Comparison of ENCODE assay signal across 8 mouse cellular contexts in genomic region chr16:52452477-52452831, GRCm38 (mm10). TPM values are rescaled to one million over a fixed set of nuclear protein-coding genes. Genes with fewer than 3 reads are reported as not detected.
DNase-seq lines count a peak whose midpoint lies in the region; ATAC-seq and TF ChIP-seq lines count a peak whose summit lies in the region.

No protein-coding gene starts in this region.

- H3K36me3 ChIP-seq in heart, embryonic 10.5 days, result no peaks in the 10 kb centered on the region
- H3K36me3 ChIP-seq in intestine, postnatal 0 days (ENCODE audit: control insufficient read depth, insufficient read depth), result no peaks in the 10 kb centered on the region
- H3K36me3 ChIP-seq in midbrain, embryonic 16.5 days (ENCODE audit: control insufficient read depth, insufficient read depth, low read length), result no peaks in the 10 kb centered on the region

- DNase-seq in heart, embryonic 10.5 days (ENCODE audit: low spot score), result no peak
- DNase-seq in heart, postnatal 25 days (ENCODE audit: low spot score), result no peak
- DNase-seq in urinary bladder, postnatal 25 days (ENCODE audit: low spot score), result peak; percentile 12
- no peak for DNase-seq in urinary bladder, postnatal 36 days (ENCODE audit: low spot score in 2 of 2)
- no peak for DNase-seq in spleen, adult 12 weeks (ENCODE audit: low spot score)
- DNase-seq in yolk sac, embryonic 10.5 days (ENCODE audit: low spot score), result no peak

- peak overlapping the region; percentile 66 for H3K9ac ChIP-seq in intestine, postnatal 0 days (ENCODE audit: low read depth, low read length)
- H3K9ac ChIP-seq in midbrain, embryonic 16.5 days (ENCODE audit: low read depth, low read length), result peak overlapping the region; percentile 77

- peak; percentile 7; the same call in 1 of the 2 replicates for ATAC-seq in intestine, postnatal 0 days
- ATAC-seq in midbrain, embryonic 16.5 days, result peak; percentile 23

- no peaks in the 10 kb centered on the region for H3K27me3 ChIP-seq in heart, embryonic 10.5 days (ENCODE audit: insufficient read depth, poor library complexity, severe bottlenecking)
- no peaks in the 10 kb centered on the region for H3K27me3 ChIP-seq in intestine, postnatal 0 days (replicated peaks; ENCODE audit: control insufficient read depth, insufficient read depth, low read length)
- no peaks in the 10 kb centered on the region for H3K27me3 ChIP-seq in midbrain, embryonic 16.5 days (ENCODE audit: control insufficient read depth, insufficient read depth, low read depth, low read length)

- 1% methylated on average over 26 of the region's 26 CpGs for WGBS in heart, embryonic 10.5 days
- WGBS in intestine, postnatal 0 days, result under 1% methylated on average over 26 of the region's 26 CpGs
- 1% methylated on average over 26 of the region's 26 CpGs for WGBS in midbrain, embryonic 16.5 days

- no peaks in the 10 kb centered on the region for H3K9me3 ChIP-seq in heart, embryonic 10.5 days
- no peaks in the 10 kb centered on the region for H3K9me3 ChIP-seq in intestine, postnatal 0 days (ENCODE audit: control insufficient read depth)
- no peaks in the 10 kb centered on the region for H3K9me3 ChIP-seq in midbrain, embryonic 16.5 days (replicated peaks; ENCODE audit: control insufficient read depth, low read length, poor library complexity, severe bottlenecking)

- TF ChIP-seq CTCF in intestine, postnatal 0 days (IDR thresholded peaks at IDR 0.05; ENCODE audit: low read depth), result no peak

- H3K4me2 ChIP-seq in intestine, postnatal 0 days (replicated peaks; ENCODE audit: low read depth), result peak overlapping the region; percentile 89
- H3K4me2 ChIP-seq in midbrain, embryonic 16.5 days (ENCODE audit: low read length), result peak overlapping the region; percentile 83

- peaks cover 3% of the 10 kb centered on the region; the same call in 1 of the 2 replicates for H3K4me1 ChIP-seq in heart, embryonic 10.5 days
- H3K4me1 ChIP-seq in intestine, postnatal 0 days (replicated peaks; ENCODE audit: control insufficient read depth, insufficient read depth, low read length), result no peaks in the 10 kb centered on the region
- H3K4me1 ChIP-seq in midbrain, embryonic 16.5 days (ENCODE audit: control insufficient read depth, insufficient read depth, low read length), result peaks cover 16% of the 10 kb centered on the region

- peak overlapping the region; percentile 73 for H3K4me3 ChIP-seq in heart, embryonic 10.5 days
- H3K4me3 ChIP-seq in intestine, postnatal 0 days (ENCODE audit: low read depth, low read length), result peak overlapping the region; percentile 66
- H3K4me3 ChIP-seq in midbrain, embryonic 16.5 days (ENCODE audit: low read depth, low read length), result peak overlapping the region; percentile 68

- peak overlapping the region; percentile 85 for H3K27ac ChIP-seq in heart, embryonic 10.5 days
- H3K27ac ChIP-seq in intestine, postnatal 0 days (ENCODE audit: low read depth, low read length), result peak overlapping the region; percentile 73
- peak overlapping the region; percentile 81 for H3K27ac ChIP-seq in midbrain, embryonic 16.5 days (ENCODE audit: low read length)

- intact Hi-C loops in heart, postnatal 25 days (cut with DNase I), result loop anchor here (5.0 to 10.0 kb wide), 2 partner anchors 140 to 812 kb away; no protein-coding TSS in a partner anchor

RNA-seq across cellular contexts. Expression of gene Alcam, which starts 1.4 kb away (rescaled TPM):
- 17.8 and 18.6 TPM in 2 replicates for polyA plus RNA-seq in heart, embryonic 10.5 days (2016; fragmentation: Nextera tagmentation; extraction: Ambion mirVana)
- total RNA-seq in heart, postnatal 25 days (2021), result 1 to 10 TPM; 2.8 to 4.0 TPM
- 10.3 and 11.0 TPM in 2 replicates for polyA plus RNA-seq in intestine, postnatal 0 days (2015; fragmentation: Nextera tagmentation; extraction: Ambion mirVana)
- polyA plus RNA-seq in midbrain, embryonic 16.5 days (2015; fragmentation: Nextera tagmentation; extraction: Ambion mirVana), result 28.1 and 35.2 TPM in 2 replicates
